Mouse (Mus musculus) v-Abl transformed pro-B cells (cell line): ENCODE data around the gene Scand1.

Source experiments
- in situ Hi-C, 2 experiments: fragments of 400-800 bp; cut with MboI; formaldehyde crosslinking; loops; one replicate each; pipeline ENCODE4 v1.15.1; 2025; ENCODE audit not compliant: unreplicated experiment in 2 of 2

Gene Scand1

GRCm38 (mm10) chr2:156263204-156263893, 49.2 kb downstream of the Scand1 start:
- in situ Hi-C loops = loop anchor here (5.0 to 25.0 kb wide), 3 partner anchors 99 to 426 kb away; partner anchors contain the start of genes Eif6 (in 1 of the 2) and Fam83c (in 1 of the 2)
